Mouse (Mus musculus) hematopoietic stem cell, adult 5-6 weeks (primary cell): ENCODE results near the gene Rab8b. TPM values are rescaled to one million over a fixed set of nuclear protein-coding genes. Genes with fewer than 3 reads are reported as not detected.
"Not testable (repeated sequence)": the region's sequence is repeated elsewhere in the genome, so short reads cannot be mapped to it uniquely, and the experiment has no call there.

Source experiments
- ATAC-seq, 2 experiments: fragments of 125-278 bp in 1 of 2; replicated peaks in 1 of 2; 2 replicates each; pipeline ENCODE4 v1.8.0; 2016 to 2017; ENCODE audit warnings: inconsistent platforms in 2 of 2, mild to moderate bottlenecking in 2 of 2, moderate number of reproducible peaks in 2 of 2, low read depth in 1 of 2, moderate TSS enrichment in 1 of 2; ENCODE audit not compliant: low FRiP score in 2 of 2, poor library complexity in 2 of 2, severe bottlenecking in 2 of 2, insufficient read depth in 1 of 2, low TSS enrichment in 1 of 2
- total RNA-seq: library from RNA; stranded (forward); fragments of 172-1452, 232-1000 nt; gene quantifications from 2 replicates; pipeline ENCODE4 v1.2.3, GENCODE M21; 2017

Rab8b gene
- total RNA-seq, 1 experiment from 2014 or later = 118 TPM

DNA sequence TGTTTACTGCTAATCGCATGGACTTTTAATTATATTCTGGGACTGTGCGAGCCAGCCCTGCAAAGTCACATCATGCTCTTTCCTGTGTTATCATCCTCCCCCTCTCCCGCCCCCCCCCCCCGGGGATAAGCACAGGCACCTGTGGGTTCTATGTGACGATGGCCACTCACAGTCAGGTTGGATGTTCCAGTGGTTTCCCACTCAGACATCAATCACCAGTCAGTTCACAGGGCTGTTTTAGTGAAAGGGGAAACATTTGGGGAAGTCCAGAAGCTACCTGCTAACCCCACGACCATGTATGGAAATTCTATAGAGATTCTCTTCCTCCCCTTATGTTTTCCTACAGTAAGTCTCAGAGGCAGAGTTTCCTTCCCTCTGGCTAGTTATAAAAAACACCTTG, 21.6 kb downstream of the Rab8b start:
- ATAC-seq = peak; percentile 22 to 49; a peak in 2 of 4 replicates

DNA sequence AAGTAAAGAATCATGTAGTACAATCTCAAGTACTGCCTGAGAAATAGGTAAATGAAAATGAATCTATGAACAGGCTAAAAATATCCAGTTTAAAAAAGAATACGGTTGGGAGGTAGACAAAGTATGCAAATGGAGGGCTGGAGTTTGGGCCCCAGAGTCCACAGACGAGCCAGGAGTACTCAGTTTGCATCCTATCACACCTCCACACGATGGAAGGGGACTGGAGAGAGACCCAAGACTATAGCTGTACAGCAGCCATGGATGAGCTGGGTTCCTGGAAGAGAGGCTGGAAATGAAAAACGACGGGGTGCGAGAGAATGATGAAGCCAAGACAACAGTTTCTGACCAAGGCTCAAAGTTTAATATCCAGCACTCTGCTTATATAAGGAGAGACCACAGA, 22.5 kb downstream of the Rab8b start:
- no peak for ATAC-seq

DNA sequence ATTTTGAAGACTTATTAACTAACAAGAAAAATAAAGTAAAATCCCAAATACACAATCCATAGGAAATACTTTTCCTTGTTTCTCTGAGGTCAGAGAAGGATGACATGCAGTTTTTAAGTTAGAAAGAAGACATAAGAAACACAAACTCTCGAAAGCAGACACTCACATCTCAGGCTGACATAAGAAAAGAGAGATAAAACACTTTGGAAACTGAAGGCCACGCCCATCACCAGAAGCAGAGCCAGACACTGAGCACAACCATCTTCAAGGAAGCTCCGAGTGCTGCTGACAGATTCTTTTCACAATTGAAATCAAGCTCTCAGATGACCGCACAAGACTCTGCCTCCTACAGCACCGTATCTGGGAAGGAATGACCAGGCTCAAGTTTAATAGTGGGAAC, 23.5 kb downstream of the Rab8b start:
- no peak for ATAC-seq

DNA sequence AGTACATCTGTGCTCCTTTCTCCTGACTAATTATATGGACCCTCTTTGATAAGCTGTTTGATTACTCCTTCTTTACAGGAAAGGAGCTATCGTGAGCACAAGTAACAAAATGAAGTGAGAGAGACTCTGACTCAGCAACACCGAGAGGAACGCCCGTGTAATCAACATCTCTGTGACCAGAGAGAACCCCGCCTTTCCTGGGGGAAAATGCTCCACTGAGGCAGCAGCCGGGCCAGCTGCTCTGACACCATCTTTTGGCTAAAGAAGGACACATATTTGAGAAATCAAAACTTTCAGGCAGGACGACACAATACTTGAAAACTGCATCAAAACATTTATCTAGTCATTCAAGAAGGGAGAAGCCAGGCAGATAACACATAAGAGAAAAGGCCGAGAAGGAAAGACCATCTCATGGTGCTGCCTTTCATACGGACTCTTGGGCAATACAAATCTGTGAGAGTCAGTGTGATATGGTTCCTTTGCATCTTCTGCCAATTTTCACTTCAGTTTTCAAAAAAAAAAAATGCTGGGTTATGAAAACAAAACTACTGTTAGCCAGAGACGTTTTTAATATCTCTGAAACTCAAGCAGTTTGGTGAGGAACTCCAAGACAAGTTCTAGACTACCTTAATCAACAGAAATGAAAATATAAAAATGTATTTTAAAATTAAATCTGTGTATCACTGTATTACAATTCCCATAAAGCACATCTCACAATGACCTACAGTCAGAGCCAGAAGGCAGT, 24.3 kb downstream of the Rab8b start:
- no peak for ATAC-seq

DNA sequence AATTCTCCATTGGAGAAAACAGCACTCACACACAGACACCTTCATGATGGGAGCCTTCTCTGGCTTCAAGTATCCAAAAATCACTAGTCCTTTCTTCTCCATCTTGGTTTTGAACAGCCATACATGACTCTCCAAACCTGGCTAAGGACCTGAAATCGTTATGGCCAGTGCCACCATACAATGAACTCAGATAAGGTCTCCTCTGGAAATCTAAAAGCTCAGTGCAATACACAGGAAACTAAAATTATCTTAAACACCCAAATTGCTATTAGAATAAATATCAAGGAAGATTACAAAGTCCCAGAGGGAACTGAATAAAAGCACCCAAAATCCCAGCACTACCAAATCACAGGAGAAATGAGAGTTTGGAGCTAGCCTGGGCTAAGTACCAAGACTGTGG, 25.1 kb downstream of the Rab8b start:
- ATAC-seq = no peak

DNA sequence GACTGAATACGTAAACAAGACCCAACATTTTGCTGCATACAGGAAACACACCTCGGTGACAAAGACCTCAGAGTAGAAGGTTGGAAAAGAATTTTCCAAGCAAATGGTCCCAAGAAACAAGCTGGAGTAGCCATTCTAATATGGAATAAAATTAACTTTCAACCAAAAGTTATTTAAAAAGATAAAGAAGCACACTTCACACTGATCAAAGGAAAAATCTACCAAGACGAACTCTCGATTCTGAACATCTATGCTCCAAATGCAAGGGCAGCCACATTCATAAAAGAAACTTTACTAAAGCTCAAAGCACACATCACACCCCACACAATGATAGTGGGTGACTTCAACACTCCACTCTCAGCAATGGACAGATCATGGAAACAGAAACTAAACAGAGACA, 27.0 kb downstream of the Rab8b start:
- ATAC-seq = not testable (repeated sequence)

DNA sequence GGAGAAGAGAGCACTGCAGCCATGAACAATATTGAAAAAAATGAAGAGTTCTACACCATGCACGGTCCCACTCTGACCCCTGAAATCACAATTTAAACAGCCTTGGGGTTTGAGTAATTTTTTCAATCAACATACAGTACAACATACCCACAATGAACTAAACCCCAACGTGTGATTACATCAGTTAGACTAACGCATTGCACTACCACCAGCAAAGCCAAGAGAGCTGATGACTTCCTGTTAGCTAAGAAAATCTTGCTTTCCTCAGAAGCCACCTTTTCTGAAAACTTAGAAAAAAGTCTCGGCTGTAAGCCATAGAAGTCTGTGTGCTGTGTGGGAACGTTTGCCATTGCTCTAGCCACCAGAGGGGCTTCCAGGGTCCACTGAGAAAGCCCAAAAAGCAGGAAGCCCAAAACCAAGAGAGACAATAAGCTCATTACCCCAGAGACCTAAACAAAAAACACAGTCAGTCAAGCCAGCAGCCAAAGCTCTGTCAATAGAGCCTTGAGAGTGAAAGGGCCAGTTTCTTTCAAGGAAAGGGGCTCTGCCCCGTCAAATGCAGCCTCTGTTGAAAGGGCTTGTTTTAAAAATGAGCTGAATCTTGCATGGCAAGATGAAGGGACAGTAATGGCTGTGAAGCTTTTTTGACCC, 31.4 kb downstream of the Rab8b start:
- ATAC-seq = peak; percentile 33 to 37; a peak in 2 of 4 replicates

DNA sequence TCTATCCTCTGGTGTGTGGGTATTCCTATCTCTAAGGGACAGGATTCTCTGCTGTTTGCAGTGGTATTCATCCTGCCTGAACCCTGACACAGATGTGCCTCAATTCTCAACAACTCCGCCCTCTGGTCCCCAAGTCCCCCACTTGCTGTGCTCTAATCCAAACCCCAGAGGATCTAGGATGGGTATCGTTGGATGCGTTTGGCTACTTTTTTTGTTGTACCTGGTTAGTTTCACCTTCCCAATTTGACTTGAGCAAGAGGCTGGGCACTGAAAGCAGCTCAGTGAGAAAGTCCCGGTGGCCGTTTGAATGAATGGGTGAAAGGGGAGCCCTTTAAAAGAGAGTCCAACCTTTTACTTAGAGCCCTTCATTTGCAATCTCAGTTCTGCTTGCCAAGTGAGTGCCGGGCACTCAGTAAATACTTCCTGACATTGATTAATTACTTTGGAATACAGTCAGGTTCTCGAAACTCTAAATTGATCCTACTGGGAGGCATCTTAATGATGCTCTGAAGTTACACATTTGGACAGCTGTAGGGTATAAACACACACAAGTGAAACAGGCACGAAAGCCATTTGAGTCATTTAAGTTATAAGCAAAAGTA, 32.1 kb downstream of the Rab8b start:
- ATAC-seq = no peak

DNA sequence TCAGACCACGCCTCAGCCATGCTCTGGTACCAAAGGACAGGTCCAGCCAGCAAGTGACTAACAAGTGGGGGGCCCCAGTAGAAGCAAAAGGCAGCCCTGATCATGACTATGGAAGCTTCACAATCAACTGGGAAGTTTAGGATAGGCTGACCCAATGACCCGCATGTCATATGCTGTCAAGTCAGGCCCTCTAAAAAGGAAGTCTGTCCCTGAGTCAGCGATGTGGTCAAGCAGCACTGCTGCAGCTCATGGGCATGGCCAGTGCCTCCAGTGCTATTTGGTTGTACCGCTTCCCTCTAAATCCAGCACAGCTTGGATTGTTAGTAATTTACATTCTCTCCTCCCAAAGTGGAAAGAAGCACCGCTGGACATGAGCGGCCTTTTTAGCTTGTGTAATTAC, 32.7 kb downstream of the Rab8b start:
- peak in 1 of 2 experiments; percentile 48; a peak in 2 of 4 replicates for ATAC-seq

DNA sequence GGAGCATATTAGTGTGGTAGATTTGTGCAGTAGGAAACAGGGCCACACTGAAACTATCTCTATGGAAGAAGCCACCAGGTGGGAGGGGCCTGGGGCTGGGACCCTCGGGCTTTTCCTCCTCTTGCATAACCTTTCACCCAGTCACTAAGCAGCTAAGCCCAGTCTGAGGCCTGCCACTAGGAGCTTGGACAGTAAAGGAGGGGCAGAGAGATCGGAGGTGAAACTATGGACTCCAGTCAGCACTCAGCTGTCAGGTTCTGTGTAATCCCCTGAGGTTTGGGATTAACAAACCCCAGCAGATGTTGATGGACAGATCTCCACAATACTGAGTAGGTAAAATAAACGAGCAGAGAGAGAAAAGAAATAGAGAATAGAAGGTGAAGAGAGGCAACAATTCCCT, 33.1 kb downstream of the Rab8b start:
- ATAC-seq = no peak

DNA sequence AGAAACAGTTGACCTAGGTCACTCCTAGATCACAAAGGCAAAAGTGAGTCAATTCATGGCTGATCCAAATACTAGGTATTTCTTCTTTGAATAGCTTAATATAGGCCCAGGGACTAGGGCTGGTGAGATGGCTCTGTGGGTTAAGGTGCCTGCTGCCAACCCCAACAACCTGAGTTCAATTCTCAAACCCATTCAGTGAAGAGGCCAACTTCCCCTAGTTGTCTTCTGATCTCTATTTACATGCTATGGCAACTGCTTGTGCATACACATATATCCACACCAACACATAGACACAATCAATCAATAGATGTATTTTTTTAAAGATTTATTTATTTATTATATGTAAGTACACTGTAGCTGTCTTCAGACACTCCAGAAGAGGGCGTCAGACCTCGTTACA, 34.9 kb downstream of the Rab8b start:
- ATAC-seq = no peak

DNA sequence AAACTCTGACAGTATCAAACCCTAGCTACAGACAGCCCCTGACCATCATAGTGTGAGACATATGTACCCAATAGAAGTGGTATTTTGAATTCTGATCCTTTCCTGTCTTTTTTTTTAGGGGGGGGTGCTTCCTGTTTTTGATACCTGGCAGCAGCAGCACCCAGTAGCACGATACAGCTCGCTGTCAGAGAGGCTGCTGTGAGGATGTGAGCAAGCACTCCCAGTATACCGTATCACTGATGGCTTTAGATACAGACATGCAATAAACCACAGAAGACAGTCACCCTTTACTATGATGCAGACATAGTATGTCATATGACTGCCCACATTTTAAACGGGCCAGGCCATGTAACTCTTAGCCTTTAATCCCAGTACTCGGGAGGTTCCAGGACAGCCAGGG, 36.0 kb downstream of the Rab8b start:
- ATAC-seq = no peak

DNA sequence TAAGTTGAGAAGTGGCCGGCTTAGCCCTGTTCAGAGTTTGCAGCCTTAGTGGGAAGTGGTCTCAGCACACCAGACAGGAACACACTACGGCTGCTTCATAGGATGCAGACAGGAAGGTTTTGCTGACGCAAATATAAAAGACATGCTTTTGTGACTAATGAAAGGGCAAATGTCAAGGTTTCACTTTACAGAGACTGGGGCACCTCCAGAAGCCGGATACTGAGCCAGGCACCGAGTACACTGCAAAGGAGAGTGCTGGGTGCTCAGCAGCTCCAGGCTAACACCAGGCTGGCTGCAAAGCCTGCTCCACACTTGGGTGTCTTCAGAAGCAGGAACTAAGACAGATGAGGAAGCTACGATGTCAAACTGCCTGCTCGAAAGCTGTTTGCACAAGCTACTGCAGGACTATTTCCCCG, 37.1 kb downstream of the Rab8b start:
- ATAC-seq = peak; percentile 59 to 66

DNA sequence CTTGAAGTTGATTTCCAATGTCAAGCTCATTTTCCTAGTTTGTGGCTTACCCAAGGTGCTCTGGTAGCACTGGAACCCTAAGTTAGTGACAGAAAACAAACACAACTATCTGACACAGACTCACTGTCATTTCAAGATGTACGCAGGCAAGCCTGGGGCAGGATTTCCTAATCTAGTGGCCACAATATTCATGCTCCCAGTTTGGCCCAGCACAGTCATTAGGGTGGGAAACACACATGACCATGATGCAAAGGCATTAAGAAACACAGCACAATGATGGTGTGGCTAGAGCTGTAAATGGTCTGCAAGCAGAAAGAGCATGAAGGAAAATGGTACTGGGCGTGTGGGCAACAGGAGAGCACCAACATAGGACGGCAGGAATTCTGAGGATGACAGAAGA, 37.6 kb downstream of the Rab8b start:
- no peak for ATAC-seq

DNA sequence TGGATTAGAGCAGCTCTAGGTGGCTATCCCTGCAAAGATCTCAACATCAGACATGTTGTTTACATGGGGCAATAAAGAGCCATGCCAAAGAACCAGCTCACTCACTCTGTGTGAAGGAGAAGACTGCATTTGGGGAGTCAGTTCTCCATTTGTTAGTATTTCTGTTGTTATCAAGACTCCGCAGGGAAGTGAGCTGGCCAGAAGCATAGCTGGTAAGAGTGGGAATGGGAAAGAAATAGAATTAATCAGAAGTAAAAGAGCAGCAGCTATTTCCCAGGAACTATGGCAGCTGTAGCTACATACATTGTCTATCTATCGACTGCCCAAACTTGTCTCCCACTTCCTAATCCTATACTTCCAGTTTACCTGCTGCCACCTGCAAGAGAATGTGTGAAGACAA, 38.7 kb downstream of the Rab8b start:
- no peak for ATAC-seq

DNA sequence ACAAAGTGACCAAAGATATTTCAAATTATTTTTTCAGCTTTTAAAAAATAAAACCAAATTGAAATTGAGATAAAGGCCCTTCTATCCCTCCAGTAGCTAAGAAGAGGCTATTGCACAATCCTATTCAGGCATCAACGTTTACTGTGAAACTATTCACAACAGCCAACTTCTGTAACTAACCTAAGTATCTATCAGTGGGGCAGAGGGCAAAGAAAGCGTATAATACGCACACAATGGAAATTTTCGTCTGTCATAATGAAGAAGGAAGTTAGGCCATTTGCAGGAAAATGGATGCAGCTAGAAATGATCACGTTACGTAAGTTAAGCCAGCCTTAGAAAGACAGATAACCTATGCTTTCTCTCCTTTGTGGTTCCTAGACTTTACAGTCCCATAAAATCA, 40.0 kb downstream of the Rab8b start:
- no peak for ATAC-seq

DNA sequence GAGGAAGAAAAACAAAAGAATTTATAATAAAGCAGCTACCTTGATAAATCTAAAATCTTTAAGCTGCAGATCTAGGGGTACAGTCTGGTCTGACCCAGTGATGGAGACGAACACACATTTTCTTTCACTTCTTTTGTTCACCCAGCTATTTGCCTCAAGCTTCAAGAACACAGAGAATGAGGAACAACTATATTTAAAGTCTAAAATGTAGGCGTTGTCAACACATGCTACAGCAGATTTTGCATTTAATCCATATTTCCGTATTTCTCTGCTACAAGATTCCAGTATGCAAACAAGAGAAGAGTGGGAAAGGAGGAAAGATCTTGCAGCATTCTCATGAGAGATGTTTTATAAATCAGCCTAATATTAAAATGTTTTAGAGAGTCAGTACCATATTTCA, 40.6 kb downstream of the Rab8b start:
- no peak for ATAC-seq

DNA sequence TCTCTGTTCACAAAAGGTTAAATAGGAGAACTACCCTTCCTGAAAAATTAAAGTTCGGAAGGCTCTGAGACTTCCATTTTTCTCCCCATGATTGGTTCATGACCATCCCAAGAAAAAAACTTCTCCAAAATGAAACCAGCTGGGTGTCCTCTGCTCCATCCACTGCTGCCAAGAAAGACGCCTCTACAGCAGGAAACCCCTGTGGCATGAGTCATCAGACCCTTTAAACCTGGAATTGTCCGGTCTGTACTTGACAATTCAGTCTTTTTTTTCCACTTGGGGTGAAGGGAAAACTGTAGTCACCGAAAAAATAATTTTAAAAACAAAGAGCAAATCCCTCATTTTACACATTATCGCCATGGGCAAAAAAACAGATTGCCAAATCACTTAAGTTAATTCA, 42.9 kb downstream of the Rab8b start:
- no peak for ATAC-seq
